Mouse (Mus musculus) adipocyte (in vitro differentiated cells): Measurements from ENCODE around the gene Pacs2.

Experiments used
- DNase-seq: peaks from one replicate; pipeline ENCODE4 v3.0.0-alpha.2; 2016; ENCODE audit warnings: low spot score

Gene Pacs2

GRCm38 (mm10) chr12:113088026-113088425, 73.7 kb downstream of the Pacs2 start:
- DNase-seq: no peak

GRCm38 (mm10) chr12:113089107-113089506, 74.8 kb downstream of the Pacs2 start:
- DNase-seq: no peak

DNA sequence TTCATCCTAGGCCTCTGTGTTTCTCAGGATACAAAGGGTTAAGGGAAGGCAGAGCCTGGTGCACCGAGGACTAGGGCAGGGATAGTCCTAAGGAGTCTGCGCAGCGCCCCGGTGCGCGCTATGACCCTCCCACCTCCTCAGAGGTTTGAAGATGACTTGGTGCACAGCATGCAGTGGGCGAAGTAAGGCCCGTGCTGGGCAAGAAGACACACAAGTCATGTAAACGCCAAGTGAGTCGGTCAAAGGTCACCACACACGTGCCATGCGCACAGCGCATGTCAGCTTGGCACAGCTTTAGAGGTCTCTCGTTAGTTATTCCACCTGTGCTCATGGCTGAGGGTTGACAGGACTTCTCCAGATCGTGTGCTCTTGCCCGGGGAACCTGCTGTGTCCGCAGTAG, 75.7 kb downstream of the Pacs2 start:
- no peak for DNase-seq

GRCm38 (mm10) chr12:113097040-113097439, 82.7 kb downstream of the Pacs2 start:
- no peak for DNase-seq

DNA sequence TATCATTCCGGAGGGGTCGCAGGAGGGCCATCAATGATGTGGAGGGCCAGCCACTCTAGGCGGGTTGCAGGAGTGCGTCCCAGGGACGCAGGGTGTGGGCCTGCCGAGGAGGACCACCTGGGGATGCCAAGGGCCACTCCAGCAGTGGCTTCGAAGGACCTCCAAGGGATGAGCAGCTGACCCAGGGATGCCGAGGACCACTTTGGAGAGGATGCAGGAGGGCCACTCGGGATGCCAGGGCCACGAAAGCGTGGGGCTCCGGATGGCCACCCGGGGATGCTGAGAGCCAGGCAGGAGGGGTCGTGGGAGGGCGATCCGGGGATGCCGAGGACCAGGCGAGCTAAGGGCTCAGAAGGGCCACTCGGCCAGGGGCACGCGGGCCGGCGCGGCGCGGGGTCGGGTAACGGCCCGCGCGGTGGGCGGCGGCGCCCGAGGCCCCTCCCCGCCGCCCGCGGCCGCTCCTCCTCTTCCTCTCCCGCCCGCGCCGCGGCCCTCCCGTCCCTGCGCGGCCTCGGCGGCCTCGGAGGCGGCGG, 83.5 kb downstream of the Pacs2 start, which contains the start of gene Mta1:
TSS of gene Mta1 (plus strand) at position 530 of the 533 bp plus-strand sequence.
- DNase-seq: no peak

- DNase-seq: no peak
Observed at GRCm38 (mm10) chr12:113098530-113099151, 84.3 kb downstream of the Pacs2 start.

- DNase-seq: no peak
Observed at GRCm38 (mm10) chr12:113099470-113100237, 85.3 kb downstream of the Pacs2 start.

DNA sequence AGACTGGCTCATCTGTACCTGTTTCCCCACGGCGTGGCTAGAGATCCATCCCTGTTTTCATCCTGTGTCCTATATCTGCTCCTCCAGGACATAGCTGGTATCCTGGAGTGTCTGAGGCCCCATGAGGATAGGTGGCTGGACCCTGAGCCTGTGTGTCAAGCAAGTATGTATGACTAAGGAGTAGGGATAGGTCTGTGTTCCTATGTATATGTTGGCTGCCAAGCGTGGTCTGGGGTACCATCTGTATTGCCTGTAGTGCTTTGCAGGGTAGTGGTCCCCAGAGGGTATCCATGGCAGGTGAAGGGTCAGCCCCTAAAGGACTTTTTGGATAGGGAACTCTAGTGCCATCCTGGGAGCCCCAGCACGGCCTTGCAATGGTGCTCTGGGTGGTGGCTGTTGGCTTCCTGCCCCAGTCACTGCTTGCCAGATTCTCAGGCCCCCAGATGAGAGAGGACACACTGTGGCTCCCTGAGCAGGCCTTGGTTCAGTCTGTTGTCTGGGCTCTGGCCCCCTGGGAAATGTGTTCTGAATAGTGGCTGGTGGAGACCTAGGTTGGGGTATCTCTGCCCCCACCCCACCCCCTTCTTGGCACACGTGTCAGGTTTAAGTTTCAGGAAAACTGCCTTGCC, 86.3 kb downstream of the Pacs2 start:
- DNase-seq: peak; percentile 35

DNA sequence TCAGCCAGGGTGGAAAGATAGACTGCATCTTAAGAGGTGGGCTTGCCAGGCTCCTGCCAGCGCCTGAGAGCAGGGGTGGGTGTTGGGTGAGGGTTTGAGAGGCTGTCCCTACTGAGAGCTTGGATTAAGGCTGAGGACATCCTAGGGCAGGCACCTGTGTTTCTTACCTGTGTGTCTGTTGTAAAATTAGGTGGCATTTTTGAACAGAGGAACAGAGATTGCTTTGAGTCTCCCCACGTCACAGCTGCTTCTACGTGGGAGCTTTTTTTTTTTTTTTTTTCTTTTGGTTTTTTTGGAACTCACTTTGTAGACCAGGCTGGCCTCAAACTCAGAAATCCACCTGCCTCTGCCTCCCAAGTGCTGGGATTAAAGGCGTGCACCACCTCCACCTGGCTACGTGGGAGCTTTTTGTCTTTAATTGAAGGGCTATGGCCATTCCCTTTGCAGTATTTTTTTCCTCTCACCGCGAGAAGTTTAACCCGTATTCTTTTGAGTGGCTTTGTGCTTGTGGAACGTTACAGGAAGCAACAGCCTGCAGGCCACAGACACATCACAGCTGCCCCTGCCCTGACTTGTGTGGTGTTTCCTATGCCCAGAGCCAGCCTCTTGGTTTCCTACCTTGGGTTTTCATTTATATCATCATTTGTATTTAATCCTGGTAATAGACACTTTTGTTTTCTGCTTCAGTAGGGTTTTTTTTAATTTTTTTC, 87.1 kb downstream of the Pacs2 start:
- no peak for DNase-seq

- DNase-seq: peak; percentile 77
Observed at GRCm38 (mm10) chr12:113102461-113102860, 88.2 kb downstream of the Pacs2 start.

DNA sequence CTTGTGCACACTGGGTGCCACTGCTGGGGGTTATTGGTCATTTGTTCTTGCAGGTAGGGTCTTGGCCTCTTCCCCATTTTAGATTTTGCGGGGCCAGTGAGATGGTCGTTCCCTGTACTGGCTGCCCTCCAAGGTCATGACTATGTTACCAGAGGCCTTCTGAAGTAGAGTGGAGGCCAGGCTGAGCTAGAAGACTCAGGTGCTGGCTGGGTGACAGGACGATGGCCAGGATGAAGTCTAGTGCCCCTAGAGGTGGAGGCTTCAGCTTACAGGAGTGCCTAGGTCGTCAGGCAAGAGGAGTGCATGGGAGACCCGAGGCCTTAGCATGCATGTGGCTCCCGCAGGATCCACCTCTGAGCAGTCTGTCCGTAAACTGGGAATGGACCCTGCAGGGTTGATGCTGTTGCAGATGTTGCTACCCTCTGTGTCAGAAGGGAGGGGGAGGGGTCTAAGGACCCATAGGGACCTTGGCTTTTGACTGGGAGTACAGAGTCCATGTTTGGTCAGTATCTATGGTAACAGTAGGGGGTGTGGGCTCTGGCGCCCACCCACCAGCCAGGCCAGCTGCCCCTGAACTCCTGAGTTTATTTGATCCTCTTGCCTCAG, 89.6 kb downstream of the Pacs2 start:
- DNase-seq: peak; percentile 22

DNA sequence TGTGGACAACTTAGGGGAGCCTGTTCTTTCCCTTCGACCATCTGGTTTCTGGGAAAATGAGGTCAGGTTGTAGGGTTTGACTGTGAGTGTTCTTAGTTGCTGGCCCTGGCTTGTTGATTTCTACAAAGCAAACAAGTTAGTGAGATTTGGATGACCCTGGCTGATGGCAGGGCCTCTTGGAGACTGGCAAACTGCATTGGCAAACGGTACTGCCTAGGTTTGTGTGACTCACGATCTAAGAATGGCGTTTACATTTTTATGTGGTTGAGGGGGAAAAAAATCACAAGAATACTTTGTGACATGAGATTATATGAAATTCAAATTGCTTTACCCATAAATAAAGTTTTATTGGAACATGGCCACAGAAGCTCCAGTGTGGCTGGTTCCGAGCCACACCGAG, 92.1 kb downstream of the Pacs2 start:
- DNase-seq: peak; percentile 46

- peak; percentile 26 for DNase-seq
Observed at GRCm38 (mm10) chr12:113107431-113108124, 93.3 kb downstream of the Pacs2 start.

DNA sequence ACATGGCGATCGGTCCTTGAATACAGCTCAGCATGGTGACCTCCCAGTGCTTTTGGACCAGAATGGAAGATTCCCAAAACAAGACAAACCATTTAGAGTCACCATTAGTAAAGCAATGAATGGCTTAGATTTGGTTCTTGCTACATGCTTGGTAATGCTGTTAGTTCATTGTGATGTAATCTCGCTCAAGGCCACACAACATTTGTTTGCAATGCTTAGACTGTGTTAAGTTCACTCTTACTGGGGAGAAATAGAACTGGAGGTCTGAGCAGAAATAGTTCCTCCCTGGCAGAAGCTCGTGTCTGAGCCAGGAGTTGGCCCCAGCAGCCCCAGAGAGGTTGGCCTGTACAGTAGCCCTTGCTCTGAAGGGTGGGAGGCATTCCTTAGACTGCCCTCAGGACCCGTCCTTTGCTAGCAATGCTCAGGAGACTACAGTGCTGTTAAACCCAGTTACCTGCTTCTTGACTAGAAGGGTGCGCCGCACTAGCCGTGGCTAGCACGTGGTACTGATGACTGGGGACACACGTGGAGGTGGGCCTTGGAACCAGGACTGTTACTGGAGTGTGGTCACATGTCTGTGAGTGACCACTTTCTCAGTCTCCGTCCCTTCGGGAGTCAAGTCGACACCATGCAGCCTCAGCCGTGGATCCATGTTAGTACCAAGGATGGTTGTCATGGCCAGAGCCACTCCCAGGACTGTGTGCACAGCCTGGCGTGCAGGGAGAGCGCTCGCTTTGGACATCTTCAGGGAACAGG, 94.4 kb downstream of the Pacs2 start:
- DNase-seq: peak; percentile 21

GRCm38 (mm10) chr12:113109801-113110200, 95.5 kb downstream of the Pacs2 start:
- DNase-seq: no peak

DNA sequence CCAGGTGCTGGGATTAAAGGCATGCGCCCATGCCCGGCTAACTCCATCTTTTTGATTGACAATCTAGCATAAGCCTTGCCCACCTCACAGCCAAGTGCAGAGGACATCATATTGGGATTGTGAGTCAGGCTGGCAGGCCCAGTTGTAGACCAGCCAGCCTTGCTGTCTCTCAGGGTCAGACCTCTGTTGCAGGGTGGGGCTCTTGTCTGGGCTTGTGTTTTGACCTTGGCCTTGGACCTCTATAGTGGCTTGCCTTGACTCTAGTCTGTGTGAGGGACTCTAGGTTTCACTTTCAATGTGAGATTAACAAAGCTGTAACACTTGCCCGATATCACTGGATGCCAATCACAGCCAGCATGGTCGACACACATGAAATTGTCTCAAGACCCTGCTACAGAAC, 99.8 kb downstream of the Pacs2 start:
- no peak for DNase-seq

DNA sequence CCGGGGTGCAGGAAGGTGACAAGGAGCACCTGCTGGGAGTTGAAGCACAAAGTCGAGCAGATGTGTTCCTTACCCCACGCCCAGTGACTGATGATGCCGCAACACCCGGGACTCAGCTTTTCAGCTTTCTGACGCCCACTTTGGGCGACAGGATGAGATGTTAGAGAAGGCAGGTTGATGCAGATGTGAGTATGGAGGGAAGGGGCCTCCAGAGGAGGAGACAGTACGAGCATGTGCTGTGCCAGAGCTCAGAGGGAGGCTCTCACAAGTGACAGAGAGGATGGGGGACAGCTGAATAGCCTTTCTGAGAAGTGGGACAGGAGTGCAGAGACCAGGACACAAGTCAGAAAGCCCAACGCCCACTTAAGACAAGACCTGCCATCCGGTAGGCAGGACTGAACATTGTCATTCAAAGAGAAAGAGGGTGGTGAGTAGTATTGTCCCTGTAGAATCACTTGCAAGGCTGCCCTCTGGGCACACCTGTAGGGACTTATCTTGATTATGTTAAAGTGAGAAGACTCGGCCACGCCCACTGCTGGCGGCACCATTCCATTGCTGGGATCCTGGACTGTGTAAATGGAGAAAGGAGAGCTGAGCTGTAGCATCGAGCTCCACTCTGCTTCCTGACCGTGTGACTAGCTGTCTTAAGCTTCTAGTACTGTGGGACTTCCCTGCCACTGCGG, 100.7 kb downstream of the Pacs2 start:
- no peak for DNase-seq

- peak; percentile 76 for DNase-seq
Observed at GRCm38 (mm10) chr12:113119516-113120410, 105.5 kb downstream of the Pacs2 start.
